Mouse (Mus musculus) stomach, embryonic 14.5 days (tissue): ENCODE measurements around the gene Slc16a12. TPM values are rescaled to one million over a fixed set of nuclear protein-coding genes. Genes with fewer than 3 reads are reported as not detected.
A peak's percentile ranks its signal among the peaks of the same experiment; 100 is the strongest.

ENCODE experiments used
- ATAC-seq: fragments of 200-750 bp; cut with Nextera tagmentation; 2 replicates; pipeline ENCODE4 v1.8.0; 2017; ENCODE audit warnings: low read depth, moderate TSS enrichment; ENCODE audit not compliant: insufficient number of reproducible peaks, insufficient read depth, low FRiP score
- H3K27ac ChIP-seq: fragments of 300-500 bp; sonication (generic); 2 replicates; pipeline ENCODE4 v1.5.1; 2014; ENCODE audit warnings: mild to moderate bottlenecking, low read length, moderate library complexity, mixed read lengths
- H3K27me3 ChIP-seq: fragments of 300-500 bp; sonication (generic); 2 replicates; pipeline ENCODE4 v1.6.1; 2014; ENCODE audit warnings: low read length, control low read depth, mixed read lengths; ENCODE audit not compliant: control insufficient read depth, insufficient read depth
- H3K36me3 ChIP-seq: fragments of 300-500 bp; sonication (generic); 2 replicates; pipeline ENCODE4 v1.6.1; 2014; ENCODE audit warnings: mild to moderate bottlenecking, control low read depth, low read length, moderate library complexity, mixed read lengths; ENCODE audit not compliant: control insufficient read depth, insufficient read depth
- H3K4me1 ChIP-seq: fragments of 300-500 bp; sonication (generic); 2 replicates; pipeline ENCODE4 v1.6.1; 2014; ENCODE audit warnings: low read length, control low read depth, mixed read lengths; ENCODE audit not compliant: control insufficient read depth, insufficient read depth
- H3K4me2 ChIP-seq: fragments of 300-500 bp; sonication (generic); replicated peaks from 2 replicates; pipeline ENCODE4 v1.6.1; 2014; ENCODE audit warnings: low read depth, low read length, control low read depth
- H3K4me3 ChIP-seq: fragments of 300-500 bp; sonication (generic); 2 replicates; pipeline ENCODE4 v1.5.1; 2014; ENCODE audit warnings: low read depth, low read length, control low read depth
- H3K9ac ChIP-seq: fragments of 300-500 bp; sonication (generic); replicated peaks from 2 replicates; pipeline ENCODE4 v1.6.1; 2014; ENCODE audit warnings: low read depth, mild to moderate bottlenecking, control low read depth, low read length, moderate library complexity, mixed read lengths
- H3K9me3 ChIP-seq: fragments of 300-500 bp; sonication (generic); 2 replicates; pipeline ENCODE4 v1.6.1; 2016; ENCODE audit warnings: low read depth, low read length, control low read depth; ENCODE audit not compliant: control insufficient read depth
- WGBS: fragments of 180-500 bp; shearing (Covaris S2); extraction: QIAGEN DNeasy Blood & Tissue Kit; methylation state at CpG from one replicate; pipeline ENCODE4 v1.1.7; 2014; 5-methylcytosine and 5-hydroxymethylcytosine counted together
- polyA plus RNA-seq: library from polyadenylated mRNA; unstranded; fragments of >200 nt; fragmentation: Nextera tagmentation; extraction: Ambion mirVana; gene quantifications from 2 replicates; pipeline ENCODE4 v1.2.1, GENCODE M21; 2014

Slc16a12 gene
- polyA plus RNA-seq, 1 experiment from 2014 or later = 2.7 TPM

- H3K9me3 ChIP-seq = no peaks in the 10 kb centered on the region
- H3K27ac ChIP-seq = no peak overlapping the region
- 100% methylated on average over 1 of the region's 1 CpGs for whole genome bisulfite sequencing
- H3K9ac ChIP-seq = no peak overlapping the region
- H3K27me3 ChIP-seq = no peaks in the 10 kb centered on the region
- no peaks in the 10 kb centered on the region for H3K36me3 ChIP-seq
- H3K4me3 ChIP-seq = no peak overlapping the region
- H3K4me1 ChIP-seq = no peaks in the 10 kb centered on the region
- ATAC-seq = no peak
- no peak overlapping the region for H3K4me2 ChIP-seq
These were observed 61.6 kb downstream of the Slc16a12 start for GRCm38 (mm10) chr19:34685530-34685929.

GRCm38 (mm10) chr19:34684857-34685256 is 62.2 kb downstream of the Slc16a12 start:
- whole genome bisulfite sequencing = 57% methylated on average over 1 of the region's 1 CpGs
- no peaks in the 10 kb centered on the region for H3K36me3 ChIP-seq
- no peak for ATAC-seq

GRCm38 (mm10) chr19:34678428-34678827 is 68.7 kb downstream of the Slc16a12 start:
- Histone ChIP-seq H3K36me3 (no peaks in the 10 kb centered on the region), H3K27me3 (no peaks in the 10 kb centered on the region), H3K27ac (no peak overlapping the region), H3K4me2 (no peak overlapping the region), H3K4me3 (no peak overlapping the region), H3K4me1 (no peaks in the 10 kb centered on the region), H3K9me3 (no peaks in the 10 kb centered on the region), H3K9ac (no peak overlapping the region)
- no peak for ATAC-seq
- WGBS = 85% methylated on average over 4 of the region's 4 CpGs

More at GRCm38 (mm10) chr19:34684857-34685256, 62.2 kb downstream of the Slc16a12 start:
- no peaks in the 10 kb centered on the region for H3K27me3 ChIP-seq
- no peak overlapping the region for H3K4me3 ChIP-seq
- no peak overlapping the region for H3K9ac ChIP-seq
- no peaks in the 10 kb centered on the region for H3K4me1 ChIP-seq
- no peak overlapping the region for H3K27ac ChIP-seq
- H3K9me3 ChIP-seq = no peaks in the 10 kb centered on the region
- no peak overlapping the region for H3K4me2 ChIP-seq

- Histone ChIP-seq H3K27ac (no peak overlapping the region), H3K9ac (no peak overlapping the region), H3K4me2 (no peak overlapping the region), H3K9me3 (no peaks in the 10 kb centered on the region), H3K4me3 (no peak overlapping the region), H3K36me3 (no peaks in the 10 kb centered on the region), H3K4me1 (no peaks in the 10 kb centered on the region), H3K27me3 (no peaks in the 10 kb centered on the region)
- 54% methylated on average over 7 of the region's 7 CpGs for WGBS
- ATAC-seq = peak; percentile 58; the same call in 1 of the 2 replicates
These were observed 73.6 kb downstream of the Slc16a12 start for GRCm38 (mm10) chr19:34673476-34673875.

GRCm38 (mm10) chr19:34666127-34666526 is 81.0 kb downstream of the Slc16a12 start:
- H3K27ac ChIP-seq = no peak overlapping the region
- H3K36me3 ChIP-seq = no peaks in the 10 kb centered on the region
- H3K4me3 ChIP-seq = no peak overlapping the region
- 0 out of 2 replicates have a peak, but pooled peaks have one; percentile 16 for ATAC-seq
- no peaks in the 10 kb centered on the region for H3K9me3 ChIP-seq
- H3K4me1 ChIP-seq = no peaks in the 10 kb centered on the region
- no peaks in the 10 kb centered on the region for H3K27me3 ChIP-seq
- no peak overlapping the region for H3K4me2 ChIP-seq
- WGBS = 1% methylated on average over 5 of the region's 5 CpGs
- no peak overlapping the region for H3K9ac ChIP-seq

GRCm38 (mm10) chr19:34662740-34663139 is 84.3 kb downstream of the Slc16a12 start:
- H3K36me3 ChIP-seq = no peaks in the 10 kb centered on the region
- WGBS = 42% methylated on average over 5 of the region's 5 CpGs
- no peak overlapping the region for H3K27ac ChIP-seq
- no peak overlapping the region for H3K4me2 ChIP-seq
- ATAC-seq = no peak
- no peaks in the 10 kb centered on the region for H3K4me1 ChIP-seq
- H3K9ac ChIP-seq = no peak overlapping the region
- no peaks in the 10 kb centered on the region for H3K27me3 ChIP-seq
- no peaks in the 10 kb centered on the region for H3K9me3 ChIP-seq
- no peak overlapping the region for H3K4me3 ChIP-seq

GRCm38 (mm10) chr19:34662067-34662507 is 85.0 kb downstream of the Slc16a12 start:
- no peak overlapping the region for H3K9ac ChIP-seq

GRCm38 (mm10) chr19:34656511-34657298 is 90.4 kb downstream of the Slc16a12 start:
- 15% methylated on average over 2 of the region's 2 CpGs for WGBS

More at GRCm38 (mm10) chr19:34662067-34662507, 85.0 kb downstream of the Slc16a12 start:
- Histone ChIP-seq H3K27ac (no peak overlapping the region), H3K4me1 (no peaks in the 10 kb centered on the region), H3K27me3 (no peaks in the 10 kb centered on the region), H3K4me3 (peak overlapping the region; percentile 10), H3K9me3 (no peaks in the 10 kb centered on the region), H3K36me3 (no peaks in the 10 kb centered on the region), H3K4me2 (peak overlapping the region; percentile 38)
- 9% methylated on average over 13 of the region's 13 CpGs for WGBS
- ATAC-seq = peak; percentile 88

More at GRCm38 (mm10) chr19:34656511-34657298, 90.4 kb downstream of the Slc16a12 start:
- Histone ChIP-seq H3K9me3 (no peaks in the 10 kb centered on the region), H3K36me3 (no peaks in the 10 kb centered on the region), H3K4me1 (no peaks in the 10 kb centered on the region), H3K4me3 (no peak overlapping the region), H3K4me2 (no peak overlapping the region), H3K9ac (no peak overlapping the region), H3K27ac (no peak overlapping the region), H3K27me3 (no peaks in the 10 kb centered on the region)
- peak; percentile 90; the same call in 1 of the 2 replicates for ATAC-seq
